In the genomic region with DNA sequence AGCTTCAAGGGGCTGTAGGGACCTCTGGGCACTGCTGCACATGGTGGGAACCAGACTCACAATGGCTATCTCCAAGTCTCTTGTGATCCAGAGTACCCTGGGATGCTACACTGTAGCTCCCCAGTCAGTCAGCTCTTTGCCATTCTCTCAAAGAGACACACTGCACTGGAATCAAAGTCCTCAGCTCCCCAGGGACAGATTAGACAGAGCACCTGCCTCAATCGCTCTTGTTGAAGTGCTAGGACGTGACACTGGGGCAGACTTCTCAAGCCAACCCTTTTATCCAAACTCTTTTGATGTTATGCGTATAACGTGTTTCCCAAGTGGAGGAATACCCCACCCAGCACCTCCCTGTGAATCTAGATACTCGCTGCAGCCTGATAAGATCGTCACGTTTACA, we compare ENCODE assay signal across 11 mouse cellular contexts. TPM values are rescaled to one million over a fixed set of nuclear protein-coding genes. Genes with fewer than 3 reads are reported as not detected.
DNase-seq lines count a peak whose midpoint lies in the region; ATAC-seq and TF ChIP-seq lines count a peak whose summit lies in the region.
"Had no signal": no experiment of that assay in that cellular context is flagged by ENCODE, and none has a peak within 500 bp of the region (broad histone marks: within the 10 kb centered on the region; RNA-seq: fewer than 3 reads in every experiment).

No protein-coding gene starts in this region.

- DNase-seq in hindbrain, embryonic 10.5 days (ENCODE audit: low spot score) = no peak
- DNase-seq in midbrain, postnatal 0 days (ENCODE audit: low spot score) = no peak
- no peak for DNase-seq in layer of hippocampus, adult 11-12 months (ENCODE audit: low spot score)
- DNase-seq: adrenal gland, postnatal 14 days; cerebellum, postnatal 36 days had no signal

- H3K9me3 ChIP-seq in hindbrain, embryonic 10.5 days = no peaks in the 10 kb centered on the region
- H3K9me3 ChIP-seq in hindbrain, embryonic 16.5 days (ENCODE audit: control insufficient read depth, low read length) = no peaks in the 10 kb centered on the region
- H3K9me3 ChIP-seq in midbrain, postnatal 0 days (ENCODE audit: low read length) = no peaks in the 10 kb centered on the region
- H3K9me3 ChIP-seq in midbrain, embryonic 15.5 days = no peaks in the 10 kb centered on the region
- H3K9me3 ChIP-seq in intestine, postnatal 0 days (ENCODE audit: control insufficient read depth) = no peaks in the 10 kb centered on the region
- no peaks in the 10 kb centered on the region for H3K9me3 ChIP-seq in stomach, embryonic 16.5 days (replicated peaks; ENCODE audit: control insufficient read depth, low read length)
- H3K9me3 ChIP-seq: hindbrain, embryonic 13.5 days had no signal

- H3K27ac ChIP-seq in hindbrain, embryonic 10.5 days = peak overlapping the region; percentile 45; the same call in 1 of the 2 replicates
- no peak overlapping the region for H3K27ac ChIP-seq in hindbrain, embryonic 16.5 days (ENCODE audit: low read depth, low read length)
- no peak overlapping the region for H3K27ac ChIP-seq in midbrain, postnatal 0 days (ENCODE audit: low read depth, low read length)
- no peak overlapping the region for H3K27ac ChIP-seq in midbrain, embryonic 15.5 days
- H3K27ac ChIP-seq in intestine, postnatal 0 days (ENCODE audit: low read depth, low read length) = peak overlapping the region; percentile 47; the same call in 1 of the 2 replicates
- H3K27ac ChIP-seq in stomach, embryonic 16.5 days (ENCODE audit: low read length) = peak overlapping the region; percentile 82
- H3K27ac ChIP-seq: kidney, postnatal 0 days had no signal

- H3K4me3 ChIP-seq in hindbrain, embryonic 10.5 days = no peak overlapping the region
- H3K4me3 ChIP-seq in hindbrain, embryonic 16.5 days (ENCODE audit: low read length) = no peak overlapping the region
- H3K4me3 ChIP-seq in midbrain, postnatal 0 days (ENCODE audit: low read depth, low read length) = no peak overlapping the region
- H3K4me3 ChIP-seq in midbrain, embryonic 15.5 days = no peak overlapping the region
- peak overlapping the region; percentile 28 for H3K4me3 ChIP-seq in intestine, postnatal 0 days (ENCODE audit: low read depth, low read length)
- H3K4me3 ChIP-seq in stomach, embryonic 16.5 days (replicated peaks; ENCODE audit: low read length) = 0 out of 2 replicates have a peak overlapping the region, but pooled peaks have one; percentile 18
- H3K4me3 ChIP-seq: hindbrain, embryonic 13.5 days had no signal

- 63% methylated on average over 7 of the region's 7 CpGs for WGBS in hindbrain, embryonic 10.5 days
- WGBS in hindbrain, embryonic 16.5 days = 47% methylated on average over 7 of the region's 7 CpGs
- 30% methylated on average over 7 of the region's 7 CpGs for WGBS in midbrain, postnatal 0 days
- 32% methylated on average over 7 of the region's 7 CpGs for WGBS in midbrain, embryonic 15.5 days
- 38% methylated on average over 7 of the region's 7 CpGs for WGBS in intestine, postnatal 0 days
- 43% methylated on average over 7 of the region's 7 CpGs for WGBS in stomach, embryonic 16.5 days

- no peak overlapping the region for H3K9ac ChIP-seq in hindbrain, embryonic 16.5 days (ENCODE audit: low read depth, low read length)
- no peak overlapping the region for H3K9ac ChIP-seq in midbrain, postnatal 0 days (replicated peaks; ENCODE audit: low read length, poor library complexity, severe bottlenecking)
- H3K9ac ChIP-seq in midbrain, embryonic 15.5 days = no peak overlapping the region
- H3K9ac ChIP-seq in intestine, postnatal 0 days (ENCODE audit: low read depth, low read length) = peak overlapping the region; percentile 11; the same call in 1 of the 2 replicates
- H3K9ac ChIP-seq in stomach, embryonic 16.5 days (ENCODE audit: low read length) = 0 out of 2 replicates have a peak overlapping the region, but pooled peaks have one; percentile 14
- H3K9ac ChIP-seq: hindbrain, embryonic 13.5 days had no signal

- no peak for TF ChIP-seq CTCF in midbrain, postnatal 0 days (IDR thresholded peaks at IDR 0.05)
- TF ChIP-seq CTCF in intestine, postnatal 0 days (IDR thresholded peaks at IDR 0.05; ENCODE audit: low read depth) = no peak

- H3K36me3 ChIP-seq in hindbrain, embryonic 10.5 days = no peaks in the 10 kb centered on the region
- H3K36me3 ChIP-seq in hindbrain, embryonic 16.5 days (ENCODE audit: control insufficient read depth, insufficient read depth, low read length) = no peaks in the 10 kb centered on the region
- no peaks in the 10 kb centered on the region for H3K36me3 ChIP-seq in midbrain, postnatal 0 days (ENCODE audit: insufficient read depth, low read length)
- H3K36me3 ChIP-seq in midbrain, embryonic 15.5 days (replicated peaks) = no peaks in the 10 kb centered on the region
- H3K36me3 ChIP-seq in intestine, postnatal 0 days (ENCODE audit: control insufficient read depth, insufficient read depth) = no peaks in the 10 kb centered on the region
- no peaks in the 10 kb centered on the region for H3K36me3 ChIP-seq in stomach, embryonic 16.5 days (ENCODE audit: control insufficient read depth, insufficient read depth, low read length)
- H3K36me3 ChIP-seq: hindbrain, embryonic 13.5 days had no signal

- ATAC-seq in hindbrain, embryonic 16.5 days = no peak
- no peak for ATAC-seq in midbrain, postnatal 0 days (ENCODE audit: low FRiP score)
- no peak; the same call in 1 of the 2 replicates for ATAC-seq in midbrain, embryonic 15.5 days (replicated peaks)
- ATAC-seq in intestine, postnatal 0 days = peak; percentile 52; the same call in 1 of the 2 replicates
- ATAC-seq in stomach, embryonic 16.5 days (ENCODE audit: insufficient read depth, low FRiP score) = no peak

- no peak overlapping the region for H3K4me2 ChIP-seq in hindbrain, embryonic 16.5 days (ENCODE audit: low read length)
- peak overlapping the region; percentile 9; the same call in 1 of the 2 replicates for H3K4me2 ChIP-seq in midbrain, postnatal 0 days (ENCODE audit: low read depth, low read length, poor library complexity, severe bottlenecking)
- H3K4me2 ChIP-seq in midbrain, embryonic 15.5 days = no peak overlapping the region
- peak overlapping the region; percentile 63 for H3K4me2 ChIP-seq in intestine, postnatal 0 days (replicated peaks; ENCODE audit: low read depth)
- peak overlapping the region; percentile 42 for H3K4me2 ChIP-seq in stomach, embryonic 16.5 days (ENCODE audit: low read depth, low read length)
- H3K4me2 ChIP-seq: hindbrain, embryonic 13.5 days had no signal

- H3K27me3 ChIP-seq in hindbrain, embryonic 10.5 days (ENCODE audit: insufficient read depth, poor library complexity, severe bottlenecking) = no peaks in the 10 kb centered on the region
- no peaks in the 10 kb centered on the region for H3K27me3 ChIP-seq in hindbrain, embryonic 16.5 days (replicated peaks; ENCODE audit: control insufficient read depth, insufficient read depth, low read length)
- no peaks in the 10 kb centered on the region for H3K27me3 ChIP-seq in midbrain, postnatal 0 days (ENCODE audit: insufficient read depth, low read length)
- H3K27me3 ChIP-seq in midbrain, embryonic 15.5 days (replicated peaks) = no peaks in the 10 kb centered on the region
- no peaks in the 10 kb centered on the region for H3K27me3 ChIP-seq in intestine, postnatal 0 days (replicated peaks; ENCODE audit: control insufficient read depth, insufficient read depth, low read length)
- H3K27me3 ChIP-seq in stomach, embryonic 16.5 days (ENCODE audit: control insufficient read depth, insufficient read depth, low read length) = no peaks in the 10 kb centered on the region
- H3K27me3 ChIP-seq: hindbrain, embryonic 13.5 days had no signal

- peaks cover 65% of the 10 kb centered on the region for H3K4me1 ChIP-seq in hindbrain, embryonic 10.5 days (replicated peaks)
- peaks cover 25% of the 10 kb centered on the region for H3K4me1 ChIP-seq in hindbrain, embryonic 16.5 days (ENCODE audit: control insufficient read depth, insufficient read depth, low read depth, low read length)
- H3K4me1 ChIP-seq in midbrain, postnatal 0 days (ENCODE audit: insufficient read depth, low read length) = peaks cover 7% of the 10 kb centered on the region; the same call in 1 of the 2 replicates
- H3K4me1 ChIP-seq in midbrain, embryonic 15.5 days = peaks cover 33% of the 10 kb centered on the region
- peaks cover 35% of the 10 kb centered on the region for H3K4me1 ChIP-seq in intestine, postnatal 0 days (replicated peaks; ENCODE audit: control insufficient read depth, insufficient read depth, low read length)
- H3K4me1 ChIP-seq in stomach, embryonic 16.5 days (ENCODE audit: control insufficient read depth, insufficient read depth, low read length) = peaks cover 70% of the 10 kb centered on the region

RNA-seq across cellular contexts. Expression of a gene that starts 23.7 kb away (rescaled TPM):
- polyA plus RNA-seq in hindbrain, embryonic 10.5 days (2016; fragmentation: Nextera tagmentation; extraction: Ambion mirVana) = 12.7 and 14.4 TPM in 2 replicates
- 18.7 and 22.7 TPM in 2 replicates for polyA plus RNA-seq in hindbrain, embryonic 16.5 days (2015; fragmentation: Nextera tagmentation; extraction: Ambion mirVana)
- total RNA-seq in midbrain, postnatal 0 days (2014; rRNA removed) = 76.3 and 90.8 TPM in 2 replicates
- polyA plus RNA-seq in midbrain, postnatal 0 days (2015; fragmentation: Nextera tagmentation; extraction: Ambion mirVana) = 16.6 and 22.6 TPM in 2 replicates
- 16.0 and 18.7 TPM in 2 replicates for polyA plus RNA-seq in midbrain, embryonic 15.5 days (2015; fragmentation: Nextera tagmentation; extraction: Ambion mirVana)
- 13.3 and 13.4 TPM in 2 replicates for polyA plus RNA-seq in intestine, postnatal 0 days (2015; fragmentation: Nextera tagmentation; extraction: Ambion mirVana)
- polyA plus RNA-seq in stomach, embryonic 16.5 days (2015; fragmentation: Nextera tagmentation; extraction: Ambion mirVana) = 18.3 and 24.0 TPM in 2 replicates

Comparison
In these comparisons a context has a peak if more than half of its experiments do, and no peak if none do; other contexts are left out.
1. H3K27ac ChIP-seq: peak in hindbrain, embryonic 10.5 days (single experiment), intestine, postnatal 0 days (single experiment) and stomach, embryonic 16.5 days (single experiment); none in hindbrain, embryonic 16.5 days (single experiment), midbrain, postnatal 0 days (single experiment) and midbrain, embryonic 15.5 days (single experiment).
2. H3K4me2 ChIP-seq: peak in midbrain, postnatal 0 days (single experiment), intestine, postnatal 0 days (single experiment) and stomach, embryonic 16.5 days (single experiment); none in hindbrain, embryonic 16.5 days (single experiment) and midbrain, embryonic 15.5 days (single experiment).
3. H3K4me3 ChIP-seq: peak in intestine, postnatal 0 days (single experiment) and stomach, embryonic 16.5 days (single experiment); none in hindbrain, embryonic 10.5 days (single experiment), hindbrain, embryonic 16.5 days (single experiment), midbrain, postnatal 0 days (single experiment) and midbrain, embryonic 15.5 days (single experiment).
4. H3K9ac ChIP-seq: peak in intestine, postnatal 0 days (single experiment) and stomach, embryonic 16.5 days (single experiment); none in hindbrain, embryonic 16.5 days (single experiment), midbrain, postnatal 0 days (single experiment) and midbrain, embryonic 15.5 days (single experiment).